Mouse (Mus musculus) induced T-regulatory cell, adult 2 months (primary cell): ENCODE results near the gene Ptprn2.
A peak's percentile ranks its signal among the peaks of the same experiment; 100 is the strongest.
"Not testable (repeated sequence)": the region's sequence is repeated elsewhere in the genome, so short reads cannot be mapped to it uniquely, and the experiment has no call there.

Source experiments
- DNase-seq: peaks from one replicate; pipeline ENCODE4 v3.0.0-alpha.2; 2012; ENCODE audit warnings: low read depth

Gene Ptprn2

GRCm38 (mm10) chr12:116515824-116516223 is 30.3 kb downstream of the Ptprn2 start:
- no peak for DNase-seq

DNA sequence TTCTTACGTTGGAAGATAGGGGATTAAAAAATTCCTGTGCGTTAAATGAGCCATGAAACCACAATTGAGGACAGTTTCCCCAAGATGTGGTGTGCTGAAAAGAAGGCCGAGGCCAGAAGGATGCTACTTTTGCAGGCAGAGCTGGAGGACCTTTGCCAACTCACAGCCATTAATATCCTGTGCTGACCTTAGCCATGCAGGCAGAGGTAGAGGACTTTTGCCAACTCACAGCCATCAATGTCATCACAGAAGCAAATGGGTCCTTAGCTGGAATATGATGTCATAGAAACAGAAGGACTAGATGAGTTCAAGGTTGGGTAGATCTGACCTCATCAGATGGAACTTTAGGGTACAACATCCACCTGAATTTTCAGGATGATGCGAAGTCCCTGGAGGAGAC is 43.3 kb downstream of the Ptprn2 start:
- DNase-seq, result no peak

DNA sequence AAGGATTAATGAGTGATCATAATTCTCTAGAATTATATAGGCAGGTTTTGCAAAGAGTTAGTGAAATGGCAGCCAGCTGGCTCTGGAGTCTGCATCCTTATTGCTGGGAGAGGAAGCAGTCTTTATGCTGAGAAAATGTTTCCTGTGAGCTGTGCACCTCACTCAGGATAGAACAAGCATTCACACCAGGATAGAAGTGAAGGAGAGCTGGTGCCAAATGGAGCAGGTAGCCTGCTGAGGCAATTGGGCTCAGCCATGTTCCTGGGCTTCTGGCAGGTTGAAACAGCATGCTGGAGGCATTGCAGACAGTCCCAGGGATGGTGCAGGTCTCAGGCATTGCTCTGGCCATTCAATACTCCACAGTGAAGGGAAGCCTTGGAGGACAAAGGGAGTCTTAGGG is 47.8 kb downstream of the Ptprn2 start:
- DNase-seq, result no peak

DNA sequence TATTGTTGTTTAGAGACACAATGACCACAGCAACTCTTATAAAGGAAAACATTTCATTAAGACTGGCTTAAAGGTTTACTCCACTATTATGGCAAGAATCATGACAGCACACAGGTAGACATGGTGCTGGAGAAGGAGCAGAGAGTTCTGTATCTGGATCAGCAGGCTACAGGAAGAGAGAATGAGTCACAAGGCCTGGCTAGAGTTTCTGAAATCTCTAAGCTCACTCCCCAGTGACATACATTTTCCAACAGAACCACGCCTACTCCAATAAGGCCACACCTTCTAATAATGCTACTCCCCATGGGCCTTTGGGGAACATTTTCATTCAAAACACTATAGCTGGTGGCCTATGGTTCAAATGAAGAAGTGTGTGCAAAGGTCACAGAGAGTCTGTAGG is 53.8 kb downstream of the Ptprn2 start:
- DNase-seq, result no peak

GRCm38 (mm10) chr12:116540608-116541007 is 55.1 kb downstream of the Ptprn2 start:
- no peak for DNase-seq

- no peak for DNase-seq
These were observed 64.5 kb downstream of the Ptprn2 start for GRCm38 (mm10) chr12:116550031-116550430.

- DNase-seq, result no peak
These were observed 66.0 kb downstream of the Ptprn2 start for GRCm38 (mm10) chr12:116551516-116551915.

GRCm38 (mm10) chr12:116552306-116552705 is 66.8 kb downstream of the Ptprn2 start:
- DNase-seq, result no peak

DNA sequence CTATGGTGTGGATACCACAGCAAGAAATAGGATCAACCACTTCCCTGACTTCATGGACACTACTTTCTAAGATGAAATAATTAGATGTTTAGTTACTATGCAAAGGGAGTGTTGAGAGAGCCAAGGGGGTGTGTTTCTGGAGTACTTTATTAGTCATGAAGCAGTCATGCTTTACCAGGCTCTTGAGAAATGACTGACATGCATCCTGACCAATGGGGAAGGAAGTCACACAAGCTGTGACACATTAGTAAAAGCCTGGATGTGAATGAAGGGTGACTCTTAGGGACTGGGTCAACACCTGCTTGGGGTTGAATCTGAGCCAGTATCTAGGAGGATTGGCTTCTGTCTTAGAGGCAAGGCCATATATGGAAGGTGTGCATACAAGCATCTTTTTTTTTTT is 67.8 kb downstream of the Ptprn2 start:
- peak; percentile 4 for DNase-seq

DNA sequence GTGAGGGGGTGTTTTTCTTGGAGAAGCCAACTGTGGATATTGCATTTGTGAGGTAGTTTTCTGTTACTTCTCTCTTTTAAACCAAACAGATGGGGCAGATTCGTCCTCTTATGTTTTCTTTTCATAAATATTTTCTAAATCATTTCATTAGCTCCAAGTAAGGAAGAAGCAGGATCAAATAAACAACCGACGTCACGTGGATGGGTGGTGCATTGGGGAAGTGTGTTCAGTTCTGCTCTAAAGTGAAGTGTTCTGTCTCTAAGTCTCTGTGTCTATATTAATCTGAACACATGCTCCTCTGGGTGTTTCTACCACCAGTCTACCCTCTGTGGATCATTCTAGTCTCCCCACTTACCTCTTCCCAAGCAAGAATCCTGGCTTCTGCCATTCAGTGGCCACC is 70.4 kb downstream of the Ptprn2 start:
- DNase-seq, result no peak

DNA sequence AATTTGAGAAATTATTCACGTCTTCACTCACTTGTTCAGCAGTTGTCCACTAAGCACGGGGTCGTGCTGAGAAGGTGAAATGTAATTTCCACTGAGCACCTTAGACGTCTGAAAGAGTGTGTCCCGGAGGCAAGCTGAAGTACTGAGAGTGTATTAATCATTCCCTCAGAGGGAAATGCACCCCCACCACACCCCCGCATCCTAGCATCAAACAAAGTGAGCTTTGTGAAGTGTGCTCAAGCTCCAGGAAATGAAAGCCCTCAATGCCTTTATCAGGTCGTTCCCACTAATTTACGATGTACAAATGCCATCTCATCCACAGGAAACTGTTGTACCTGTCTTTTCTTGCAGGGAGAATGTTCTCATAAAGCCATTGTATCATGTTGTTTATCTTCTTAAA is 78.9 kb downstream of the Ptprn2 start:
- DNase-seq, result no peak

GRCm38 (mm10) chr12:116566672-116567071 is 81.2 kb downstream of the Ptprn2 start:
- DNase-seq, result no peak

GRCm38 (mm10) chr12:116567170-116567569 is 81.7 kb downstream of the Ptprn2 start:
- no peak for DNase-seq

- no peak for DNase-seq
These were observed 84.0 kb downstream of the Ptprn2 start for GRCm38 (mm10) chr12:116569568-116569967.

GRCm38 (mm10) chr12:116574102-116574501 is 88.6 kb downstream of the Ptprn2 start:
- DNase-seq, result no peak

DNA sequence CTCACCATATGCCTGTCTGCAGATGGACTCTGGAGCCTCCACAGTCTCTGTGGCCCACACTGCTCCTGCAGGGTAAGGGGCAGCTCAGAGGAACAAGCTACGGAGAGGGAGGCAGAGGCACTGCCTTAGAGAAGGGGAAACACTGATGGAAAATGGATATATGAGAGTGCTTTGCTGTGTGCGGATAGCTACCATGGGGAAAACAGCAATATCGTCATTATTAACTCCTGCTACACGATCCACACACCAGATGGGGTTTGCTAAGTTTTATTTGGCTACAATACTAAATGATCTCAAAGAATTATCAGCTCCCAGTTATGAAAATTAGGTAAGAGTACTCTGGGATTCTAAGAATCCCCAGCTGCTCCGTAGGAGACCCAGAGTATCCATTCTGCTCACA is 89.2 kb downstream of the Ptprn2 start:
- DNase-seq, result no peak

DNA sequence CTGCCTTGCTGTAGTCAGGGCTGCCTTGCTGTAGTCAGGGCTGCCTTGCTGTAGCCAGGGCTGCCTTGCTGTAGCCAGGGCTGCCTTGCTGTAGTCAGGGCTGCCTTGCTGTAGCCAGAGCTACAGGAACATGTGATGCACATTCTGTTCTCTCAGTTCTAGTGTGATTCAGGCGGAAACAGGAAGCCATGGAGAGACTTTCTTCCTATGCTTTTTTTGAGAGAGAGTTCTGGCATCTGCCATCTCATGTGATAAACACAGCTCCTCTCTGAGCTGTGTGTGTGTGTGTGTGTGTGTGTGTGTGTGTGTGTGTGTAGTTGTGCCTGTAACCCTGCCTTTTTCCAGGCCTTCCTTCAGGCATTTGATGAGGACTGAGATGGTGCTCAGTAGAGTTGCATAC is 92.4 kb downstream of the Ptprn2 start:
- not testable (repeated sequence) for DNase-seq

GRCm38 (mm10) chr12:116580827-116581544 is 95.5 kb downstream of the Ptprn2 start:
- no peak for DNase-seq

GRCm38 (mm10) chr12:116581864-116582263 is 96.3 kb downstream of the Ptprn2 start:
- no peak for DNase-seq

DNA sequence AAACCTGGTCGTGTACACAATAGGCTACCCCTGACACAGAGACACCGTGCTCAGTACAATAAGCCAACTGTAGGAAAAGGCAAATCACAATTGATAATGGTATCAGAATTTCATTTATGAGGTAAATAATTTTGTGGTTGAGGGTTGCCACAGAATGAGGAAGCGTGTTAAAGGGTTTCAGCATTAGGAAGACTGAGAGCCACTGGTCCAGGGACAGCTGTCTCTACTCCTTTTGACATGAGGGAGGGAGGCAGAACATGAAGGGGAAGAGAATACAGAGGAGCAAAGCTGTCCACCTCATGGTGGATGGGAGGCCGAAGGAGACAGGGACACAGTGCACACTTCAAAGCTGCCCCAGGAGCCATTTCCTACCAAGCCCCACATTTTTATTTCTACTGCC is 97.3 kb downstream of the Ptprn2 start:
- DNase-seq, result no peak

DNA sequence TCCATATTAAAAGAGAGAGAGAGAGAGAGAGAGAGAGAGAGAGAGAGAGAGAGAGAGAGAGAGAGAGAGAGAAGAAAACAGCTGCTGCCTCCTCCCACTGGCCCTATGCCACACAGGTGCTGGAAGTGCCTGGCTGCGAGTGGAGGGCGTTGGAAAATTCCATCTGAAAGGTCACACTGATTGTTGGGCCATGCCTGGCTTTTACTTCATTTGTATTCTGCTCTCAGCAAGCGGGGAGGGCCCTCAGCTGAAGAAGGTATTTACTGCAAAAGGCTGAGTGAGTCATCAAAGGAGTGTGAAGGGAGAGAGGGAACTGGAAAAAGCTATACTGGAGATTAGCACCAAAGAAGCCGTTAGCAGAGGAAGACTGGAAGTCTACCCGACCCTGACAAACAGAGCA is 99.5 kb downstream of the Ptprn2 start:
- no peak for DNase-seq

DNA sequence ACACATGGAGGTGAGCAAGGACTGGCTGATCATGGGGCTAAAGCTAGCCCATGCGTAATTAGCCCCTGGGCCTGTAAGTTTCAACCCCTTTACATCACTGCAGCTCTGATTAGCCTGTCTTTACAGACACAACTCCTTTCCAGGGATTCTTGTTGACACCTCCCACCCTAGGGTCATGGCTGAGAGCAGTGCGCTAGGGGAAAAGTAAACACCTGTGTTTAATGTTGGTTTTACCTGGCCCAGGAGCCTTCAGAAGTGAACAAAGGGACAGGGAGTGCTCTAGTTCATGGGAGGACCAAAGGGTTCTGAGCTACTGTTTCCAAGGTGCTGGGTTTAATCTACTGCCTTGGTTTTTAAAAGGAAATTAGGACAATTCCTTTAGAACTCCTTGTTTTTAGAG is 100.6 kb downstream of the Ptprn2 start:
- DNase-seq, result no peak

DNA sequence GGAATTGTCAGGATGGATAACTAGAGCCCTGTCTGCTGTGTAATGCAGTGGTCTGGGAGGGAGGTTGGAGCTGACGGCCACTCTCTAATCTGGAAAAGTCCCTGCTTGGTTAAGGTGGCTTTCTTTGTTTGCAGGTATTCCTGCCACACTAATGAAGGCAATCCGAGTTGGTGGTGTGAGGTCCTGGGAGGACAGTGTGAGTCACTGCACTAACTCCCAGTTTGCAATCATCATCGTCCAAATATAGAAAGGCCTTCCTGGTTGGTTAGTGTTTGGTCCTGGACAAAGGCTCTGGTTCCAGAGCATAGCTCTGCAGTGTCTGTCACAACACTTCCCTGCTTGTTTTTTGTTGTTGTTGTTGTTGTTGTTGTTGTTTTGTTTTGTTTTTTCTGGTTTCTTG is 102.0 kb downstream of the Ptprn2 start:
- DNase-seq, result no peak

DNA sequence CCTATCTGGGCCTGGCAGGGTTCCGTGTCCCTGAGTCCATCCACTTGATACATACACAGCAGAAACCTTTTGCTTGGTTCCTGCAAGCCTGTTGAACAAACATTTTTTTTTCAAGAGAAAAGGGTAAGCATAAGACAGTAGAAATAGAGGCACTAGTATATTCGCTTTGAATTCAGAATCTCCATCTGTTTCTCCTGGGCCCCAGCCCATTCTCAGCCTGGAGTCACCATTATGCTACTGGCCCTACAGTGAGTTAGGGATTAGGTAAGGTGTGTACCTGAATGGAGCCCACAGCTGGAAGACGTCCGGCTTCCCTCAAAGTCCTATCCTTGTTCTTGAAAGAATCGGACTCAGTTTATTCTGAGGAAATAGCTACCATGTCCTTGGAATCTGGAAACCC is 104.6 kb downstream of the Ptprn2 start:
- DNase-seq, result no peak

- DNase-seq, result no peak
These were observed 108.9 kb downstream of the Ptprn2 start for GRCm38 (mm10) chr12:116594457-116594856.
